Mouse (Mus musculus) testis, adult 2 months (tissue): ENCODE measurements around the gene Ccnd3.

Experiments used
- CTCF ChIP-seq: fragments of 200-500 bp; IDR thresholded peaks from 2 replicates; pipeline ENCODE4 v1.5.1; 2012; ENCODE audit warnings: low read depth, mild to moderate bottlenecking, inconsistent platforms, low read length, moderate library complexity; ENCODE audit not compliant: control insufficient read depth, insufficient read depth, insufficient replicate concordance
- POLR2A ChIP-seq: fragments of 200-500 bp; IDR thresholded peaks from 2 replicates; pipeline ENCODE4 v1.6.1; 2012; ENCODE audit warnings: low read depth, mild to moderate bottlenecking, inconsistent platforms, low read length, moderate library complexity; ENCODE audit not compliant: control insufficient read depth

GRCm38 (mm10) chr17:47501531-47501930 is 3.3 kb upstream of the Ccnd3 start:
- TF ChIP-seq CTCF (no peak), POLR2A (no peak)
